Mouse (Mus musculus) T-helper 2 cell (primary cell): ENCODE measurements around the gene Glt1d1.

ENCODE experiments used
- in situ Hi-C: fragments of 300-600 bp; cut with MboI, MseI; formaldehyde crosslinking; loops from one replicate; pipeline ENCODE4 v1.15.1; 2025; ENCODE audit warnings: high pct_unique_total_duplicates

Glt1d1 gene

GRCm38 (mm10) chr5:127632167-127633145, at the start of gene Glt1d1, which contains the start of gene Slc15a4:
Gene Glt1d1, plus strand, starts transcription at chr5:127632262.
Gene Slc15a4, minus strand, starts transcription at chr5:127632897.
- in situ Hi-C loops, result no loop called here

GRCm38 (mm10) chr5:127583658-127584057, 48.4 kb upstream of the Glt1d1 start:
- in situ Hi-C loops, result no loop called here

GRCm38 (mm10) chr5:127587854-127588253, 44.2 kb upstream of the Glt1d1 start:
- in situ Hi-C loops, result no loop called here

- in situ Hi-C loops, result no loop called here
Measured at GRCm38 (mm10) chr5:127592406-127592805, 39.7 kb upstream of the Glt1d1 start.

GRCm38 (mm10) chr5:127592854-127593253, 39.2 kb upstream of the Glt1d1 start:
- in situ Hi-C loops, result no loop called here

- in situ Hi-C loops, result no loop called here
Measured at GRCm38 (mm10) chr5:127595676-127596075, 36.4 kb upstream of the Glt1d1 start.

GRCm38 (mm10) chr5:127596862-127597261, 35.2 kb upstream of the Glt1d1 start:
- in situ Hi-C loops, result no loop called here

GRCm38 (mm10) chr5:127602996-127603395, 29.1 kb upstream of the Glt1d1 start:
- in situ Hi-C loops, result loop anchor here (25.0 kb wide), 1 partner anchor 1409 kb away; the partner anchor contains the start of genes Ran and Stx2

- in situ Hi-C loops, result loop anchor here (25.0 kb wide), 1 partner anchor 1405 kb away; the partner anchor contains the start of genes Ran and Stx2
Measured at GRCm38 (mm10) chr5:127607507-127607906, 24.6 kb upstream of the Glt1d1 start.

- in situ Hi-C loops, result loop anchor here (25.0 kb wide), 1 partner anchor 1403 kb away; the partner anchor contains the start of genes Ran and Stx2
Measured at GRCm38 (mm10) chr5:127609191-127609714, 22.8 kb upstream of the Glt1d1 start.

- in situ Hi-C loops, result loop anchor here (25.0 kb wide), 1 partner anchor 1401 kb away; the partner anchor contains the start of genes Ran and Stx2
Measured at GRCm38 (mm10) chr5:127610787-127611509, 21.1 kb upstream of the Glt1d1 start.

- in situ Hi-C loops, result loop anchor here (25.0 kb wide), 1 partner anchor 1400 kb away; the partner anchor contains the start of genes Ran and Stx2
Measured at GRCm38 (mm10) chr5:127611881-127612280, 20.2 kb upstream of the Glt1d1 start.

GRCm38 (mm10) chr5:127612397-127612796, 19.7 kb upstream of the Glt1d1 start:
- in situ Hi-C loops, result loop anchor here (25.0 kb wide), 1 partner anchor 1400 kb away; the partner anchor contains the start of genes Ran and Stx2

GRCm38 (mm10) chr5:127615459-127615858, 16.6 kb upstream of the Glt1d1 start:
- in situ Hi-C loops, result loop anchor here (25.0 kb wide), 1 partner anchor 1397 kb away; the partner anchor contains the start of genes Ran and Stx2

GRCm38 (mm10) chr5:127616151-127616550, 15.9 kb upstream of the Glt1d1 start:
- in situ Hi-C loops, result loop anchor here (25.0 kb wide), 1 partner anchor 1396 kb away; the partner anchor contains the start of genes Ran and Stx2

- in situ Hi-C loops, result loop anchor here (25.0 kb wide), 1 partner anchor 1395 kb away; the partner anchor contains the start of genes Ran and Stx2
Measured at GRCm38 (mm10) chr5:127616884-127617635, 15.0 kb upstream of the Glt1d1 start.

GRCm38 (mm10) chr5:127618834-127619233, 13.2 kb upstream of the Glt1d1 start:
- in situ Hi-C loops, result loop anchor here (25.0 kb wide), 1 partner anchor 1393 kb away; the partner anchor contains the start of genes Ran and Stx2

- in situ Hi-C loops, result loop anchor here (25.0 kb wide), 1 partner anchor 1392 kb away; the partner anchor contains the start of genes Ran and Stx2
Measured at GRCm38 (mm10) chr5:127620371-127620770, 11.7 kb upstream of the Glt1d1 start.

- in situ Hi-C loops, result loop anchor here (25.0 kb wide), 1 partner anchor 1391 kb away; the partner anchor contains the start of genes Ran and Stx2
Measured at GRCm38 (mm10) chr5:127621108-127621507, 11.0 kb upstream of the Glt1d1 start.
